Mouse (Mus musculus) cerebellum, adult 2 months (tissue): ENCODE data around the gene Bhlhe40. TPM values are rescaled to one million over a fixed set of nuclear protein-coding genes. Genes with fewer than 3 reads are reported as not detected.

Source experiments
- DNase-seq, 2 experiments: peaks; one replicate each; pipeline ENCODE4 v3.0.0; 2021
- H3K27ac ChIP-seq: fragments of 200-500 bp; 2 replicates; pipeline ENCODE4 v1.5.1; 2012; ENCODE audit warnings: low read length, control low read depth, inconsistent platforms; ENCODE audit not compliant: insufficient read depth
- H3K27me3 ChIP-seq: fragments of 200-500 bp; 2 replicates; pipeline ENCODE4 v1.6.1; 2012; ENCODE audit warnings: inconsistent platforms, mild to moderate bottlenecking, low read length, moderate library complexity; ENCODE audit not compliant: control insufficient read depth, insufficient read depth
- H3K4me1 ChIP-seq: fragments of 200-500 bp; 2 replicates; pipeline ENCODE4 v1.6.1; 2011; ENCODE audit warnings: low read length; ENCODE audit not compliant: control insufficient read depth, insufficient read depth
- H3K4me3 ChIP-seq: fragments of 200-500 bp; replicated peaks from 2 replicates; pipeline ENCODE3; 2011; ENCODE audit warnings: mild to moderate bottlenecking, low read depth, low read length, control low read depth; ENCODE audit not compliant: insufficient read depth
- CTCF ChIP-seq: fragments of 200-500 bp; IDR thresholded peaks from 2 replicates; pipeline ENCODE4 v1.5.1; 2011; ENCODE audit warnings: low read depth, mild to moderate bottlenecking, control low read depth, low read length, moderate library complexity, borderline replicate concordance; ENCODE audit not compliant: insufficient read depth
- POLR2A ChIP-seq: fragments of 200-500 bp; IDR thresholded peaks from 2 replicates; pipeline ENCODE4 v1.6.1; 2011; ENCODE audit warnings: low read length, control low read depth, borderline replicate concordance; ENCODE audit not compliant: insufficient read depth
- WGBS: fragments of 180-500 bp; shearing (Covaris S2); methylation state at CpG from one replicate; pipeline ENCODE4 v1.1.7; 2018; 5-methylcytosine and 5-hydroxymethylcytosine counted together
- polyA plus RNA-seq: library from polyadenylated mRNA; depleted of rRNA; stranded (reverse); fragments of >200 nt; gene quantifications from 2 replicates; pipeline ENCODE4 v1.2.3, GENCODE M21; 2012

The Bhlhe40 gene
- polyA plus RNA-seq, 1 experiment, result 44.3 TPM

GRCm38 (mm10) chr6:108665587-108665986 is 5.2 kb downstream of the Bhlhe40 start:
- DNase-seq, result no peak
- Histone ChIP-seq H3K27me3 (no peaks in the 10 kb centered on the region), H3K4me1 (peaks cover 12% of the 10 kb centered on the region), H3K4me3 (no peak overlapping the region), H3K27ac (no peak overlapping the region)
- 69% methylated on average over 5 of the region's 5 CpGs for WGBS
- no peak for TF ChIP-seq CTCF
- TF ChIP-seq POLR2A, result no peak

- TF ChIP-seq CTCF (no peak), POLR2A (no peak)
- Histone ChIP-seq H3K4me1 (peaks cover 12% of the 10 kb centered on the region), H3K27me3 (no peaks in the 10 kb centered on the region), H3K27ac (no peak overlapping the region), H3K4me3 (no peak overlapping the region)
- DNase-seq, result no peak
- WGBS, result 91% methylated on average over 12 of the region's 12 CpGs
Measured at GRCm38 (mm10) chr6:108666648-108667488, 6.4 kb downstream of the Bhlhe40 start.

GRCm38 (mm10) chr6:108667599-108668021 is 7.2 kb downstream of the Bhlhe40 start:
- Histone ChIP-seq H3K4me1 (peaks cover 12% of the 10 kb centered on the region), H3K27ac (peak overlapping the region; percentile 15; the same call in 1 of the 2 replicates), H3K4me3 (no peak overlapping the region), H3K27me3 (no peaks in the 10 kb centered on the region)
- TF ChIP-seq POLR2A, result no peak
- no peak for TF ChIP-seq CTCF
- peak; percentile 24 to 35 for DNase-seq
- WGBS, result 39% methylated on average over 6 of the region's 6 CpGs

GRCm38 (mm10) chr6:108668321-108668786 is 7.9 kb downstream of the Bhlhe40 start:
- no peak for TF ChIP-seq POLR2A
- TF ChIP-seq CTCF, result no peak
- Histone ChIP-seq H3K27me3 (no peaks in the 10 kb centered on the region), H3K4me1 (peaks cover 12% of the 10 kb centered on the region), H3K4me3 (peak overlapping the region; percentile 31), H3K27ac (peak overlapping the region; percentile 66)
- peak; percentile 94 to 95 for DNase-seq
- 1% methylated on average over 30 of the region's 30 CpGs for WGBS

- 99% methylated on average over 3 of the region's 3 CpGs for WGBS
- Histone ChIP-seq H3K27me3 (no peaks in the 10 kb centered on the region), H3K4me3 (no peak overlapping the region), H3K4me1 (peaks cover 11% of the 10 kb centered on the region), H3K27ac (no peak overlapping the region)
- TF ChIP-seq POLR2A (no peak), CTCF (no peak)
- DNase-seq, result no peak
Measured at GRCm38 (mm10) chr6:108670276-108670675, 9.8 kb downstream of the Bhlhe40 start.

- Histone ChIP-seq H3K4me1 (peaks cover 9% of the 10 kb centered on the region), H3K4me3 (no peak overlapping the region), H3K27me3 (no peaks in the 10 kb centered on the region; the same call in 1 of the 2 replicates), H3K27ac (no peak overlapping the region)
- WGBS, result 59% methylated on average over 3 of the region's 3 CpGs
- no peak for TF ChIP-seq POLR2A
- TF ChIP-seq CTCF, result no peak
- DNase-seq, result no peak
Measured at GRCm38 (mm10) chr6:108670821-108671220, 10.4 kb downstream of the Bhlhe40 start.

GRCm38 (mm10) chr6:108672094-108672493 is 11.7 kb downstream of the Bhlhe40 start:
- TF ChIP-seq CTCF (no peak), POLR2A (no peak)
- no peak for DNase-seq
- WGBS, result 86% methylated on average over 8 of the region's 8 CpGs
- Histone ChIP-seq H3K4me3 (no peak overlapping the region), H3K27ac (no peak overlapping the region), H3K27me3 (no peaks in the 10 kb centered on the region; the same call in 1 of the 2 replicates), H3K4me1 (peaks cover 9% of the 10 kb centered on the region)

GRCm38 (mm10) chr6:108674221-108674620 is 13.8 kb downstream of the Bhlhe40 start:
- no peaks in the 10 kb centered on the region for H3K4me1 ChIP-seq
- no peaks in the 10 kb centered on the region; the same call in 1 of the 2 replicates for H3K27me3 ChIP-seq
- no peak overlapping the region for H3K27ac ChIP-seq
- WGBS, result 90% methylated on average over 2 of the region's 2 CpGs
- no peak overlapping the region for H3K4me3 ChIP-seq
- DNase-seq, result no peak
- no peak for TF ChIP-seq CTCF
- no peak for TF ChIP-seq POLR2A
